In genomic region chr13:111294965-111295494, GRCm38 (mm10) we compare ENCODE assay signal across 29 mouse cellular contexts. TPM values are rescaled to one million over a fixed set of nuclear protein-coding genes. Genes with fewer than 3 reads are reported as not detected.
DNase-seq lines count a peak whose midpoint lies in the region; ATAC-seq and TF ChIP-seq lines count a peak whose summit lies in the region.
"Had no signal": no experiment of that assay in that cellular context is flagged by ENCODE, and none has a peak within 500 bp of the region (broad histone marks: within the 10 kb centered on the region; RNA-seq: fewer than 3 reads in every experiment).

No protein-coding gene starts in this region.

- peak overlapping the region; percentile 57 for H3K27ac ChIP-seq in heart, embryonic 16.5 days (ENCODE audit: low read length)
- H3K27ac ChIP-seq in lung, embryonic 14.5 days (ENCODE audit: low read depth): peak overlapping the region; percentile 48
- no peak overlapping the region for H3K27ac ChIP-seq in stomach, embryonic 15.5 days
- H3K27ac ChIP-seq: forebrain, embryonic 10.5 days; hindbrain, embryonic 13.5 days; neural tube, embryonic 15.5 days had no signal

- H3K9me3 ChIP-seq in heart, embryonic 16.5 days (replicated peaks; ENCODE audit: control insufficient read depth, low read length): no peaks in the 10 kb centered on the region
- H3K9me3 ChIP-seq in lung, embryonic 14.5 days (ENCODE audit: low read depth, low read length): no peaks in the 10 kb centered on the region
- H3K9me3 ChIP-seq in stomach, embryonic 15.5 days: no peaks in the 10 kb centered on the region
- H3K9me3 ChIP-seq: forebrain, embryonic 10.5 days; G1E; hindbrain, embryonic 13.5 days; limb, embryonic 13.5 days; neural tube, embryonic 15.5 days had no signal

- WGBS in heart, embryonic 16.5 days: 42% methylated on average over 4 of the region's 4 CpGs
- 32% methylated on average over 4 of the region's 4 CpGs for WGBS in lung, embryonic 14.5 days
- WGBS in stomach, embryonic 15.5 days: 32% methylated on average over 4 of the region's 4 CpGs

- peak; percentile 35; the same call in 1 of the 2 replicates for ATAC-seq in heart, embryonic 16.5 days (replicated peaks; ENCODE audit: extremely low read depth, insufficient read depth, low FRiP score)
- no peak for ATAC-seq in lung, embryonic 14.5 days (ENCODE audit: insufficient read depth)
- peak; percentile 68; the same call in 1 of the 2 replicates for ATAC-seq in stomach, embryonic 15.5 days (ENCODE audit: insufficient read depth, low FRiP score, low read depth)
- ATAC-seq: forebrain, postnatal 0 days; inflammation-experienced regulatory T-cells, adult 6 months; midbrain, embryonic 16.5 days had no signal

- no peak overlapping the region for H3K4me3 ChIP-seq in heart, embryonic 16.5 days (ENCODE audit: low read length)
- no peak overlapping the region for H3K4me3 ChIP-seq in lung, embryonic 14.5 days (ENCODE audit: low read depth, low read length)
- H3K4me3 ChIP-seq in stomach, embryonic 15.5 days (replicated peaks): no peak overlapping the region
- H3K4me3 ChIP-seq: forebrain, embryonic 10.5 days; hindbrain, embryonic 13.5 days; limb, embryonic 13.5 days; neural tube, embryonic 15.5 days had no signal

- peaks cover 18% of the 10 kb centered on the region for H3K4me1 ChIP-seq in heart, embryonic 16.5 days (ENCODE audit: control insufficient read depth, insufficient read depth, low read length)
- H3K4me1 ChIP-seq in lung, embryonic 14.5 days (ENCODE audit: insufficient read depth): peaks cover 15% of the 10 kb centered on the region
- H3K4me1 ChIP-seq in stomach, embryonic 15.5 days: 0 out of 2 replicates have a peak, but pooled peaks cover 10% of the 10 kb centered on the region
- H3K4me1 ChIP-seq: forebrain, embryonic 10.5 days had no signal

- intact Hi-C loops in heart, postnatal 14 days (cut with DNase I): no loop called here
- intact Hi-C loops in heart, postnatal 36 days (cut with DNase I): no loop called here

- no peak for TF ChIP-seq CTCF in lung, embryonic 14.5 days (IDR thresholded peaks at IDR 0.05; ENCODE audit: low read depth)

- H3K9ac ChIP-seq in heart, embryonic 16.5 days (ENCODE audit: low read length): no peak overlapping the region
- H3K9ac ChIP-seq in lung, embryonic 14.5 days: no peak overlapping the region
- no peak overlapping the region for H3K9ac ChIP-seq in stomach, embryonic 15.5 days
- H3K9ac ChIP-seq: forebrain, postnatal 0 days; hindbrain, embryonic 13.5 days; limb, embryonic 13.5 days; neural tube, embryonic 15.5 days had no signal

- H3K27me3 ChIP-seq in heart, embryonic 16.5 days (ENCODE audit: control insufficient read depth, insufficient read depth, low read length): no peaks in the 10 kb centered on the region
- no peaks in the 10 kb centered on the region for H3K27me3 ChIP-seq in lung, embryonic 14.5 days (ENCODE audit: insufficient read depth, low read length)
- H3K27me3 ChIP-seq in stomach, embryonic 15.5 days (replicated peaks): no peaks in the 10 kb centered on the region
- H3K27me3 ChIP-seq: hindbrain, embryonic 13.5 days; limb, embryonic 13.5 days; neural tube, embryonic 15.5 days had no signal

- DNase-seq in heart, adult 11 months: peak; percentile 9
- no peak for DNase-seq in heart, postnatal 14 days
- DNase-seq in heart, postnatal 36 days: no peak
- peak; percentile 60 for DNase-seq in lung, embryonic 14.5 days
- DNase-seq in lung, postnatal 10 days: no peak
- no peak for DNase-seq in retina, postnatal 1 day
- DNase-seq: adrenal gland, postnatal 14 days; cerebellum, postnatal 10 days; embryo, embryonic 11 days; forebrain, postnatal 0 days; kidney, postnatal 10 days; lung, postnatal 36 days; right cerebral cortex, postnatal 25 days had no signal

- H3K36me3 ChIP-seq in heart, embryonic 16.5 days (ENCODE audit: control insufficient read depth, insufficient read depth): no peaks in the 10 kb centered on the region
- H3K36me3 ChIP-seq in lung, embryonic 14.5 days (ENCODE audit: insufficient read depth): no peaks in the 10 kb centered on the region
- H3K36me3 ChIP-seq in stomach, embryonic 15.5 days: no peaks in the 10 kb centered on the region
- H3K36me3 ChIP-seq: forebrain, embryonic 10.5 days; G1E; hindbrain, embryonic 13.5 days; limb, embryonic 13.5 days; neural tube, embryonic 15.5 days had no signal

- H3K4me2 ChIP-seq in heart, embryonic 16.5 days (ENCODE audit: low read depth, low read length): no peak overlapping the region
- H3K4me2 ChIP-seq in lung, embryonic 14.5 days: no peak overlapping the region
- no peak overlapping the region for H3K4me2 ChIP-seq in stomach, embryonic 15.5 days
- H3K4me2 ChIP-seq: hindbrain, embryonic 13.5 days; limb, embryonic 13.5 days; neural tube, embryonic 15.5 days had no signal

RNA-seq across cellular contexts. Expression of gene Actbl2, which starts 40.2 kb away (rescaled TPM):
- not detected for total RNA-seq in heart, postnatal 14 days (2021)
- polyA plus RNA-seq in heart, embryonic 16.5 days (2015; fragmentation: Nextera tagmentation; extraction: Ambion mirVana): not detected in 2 replicates
- not detected for total RNA-seq in heart, postnatal 36 days (2021)
- not detected in 2 replicates for polyA plus RNA-seq in lung, embryonic 14.5 days (2014; fragmentation: Nextera tagmentation; extraction: Ambion mirVana)
- 0.06 TPM in 1 of 2 replicates, not detected in the other for polyA plus RNA-seq in stomach, embryonic 15.5 days (2015; fragmentation: Nextera tagmentation; extraction: Ambion mirVana)
- total RNA-seq: adrenal gland, postnatal 14 days; forebrain, postnatal 0 days; gastrocnemius, adult 18-20 months; gastrocnemius, postnatal 4 days; layer of hippocampus, adult 18-20 months; layer of hippocampus, postnatal 25 days; left cerebral cortex, postnatal 14 days; megakaryocyte-erythroid progenitor cell, adult 5-6 weeks had no signal
- polyA plus RNA-seq: forebrain, embryonic 10.5 days; forebrain, postnatal 0 days; G1E; hindbrain, embryonic 13.5 days; limb, embryonic 13.5 days; midbrain, embryonic 16.5 days; neural tube, embryonic 15.5 days; spleen, adult 2 months had no signal

Comparison
In these comparisons a context has a peak if more than half of its experiments do, and no peak if none do; other contexts are left out.
1. DNase-seq: peak in heart, adult 11 months (single experiment) and lung, embryonic 14.5 days (single experiment); none in heart, postnatal 14 days (0 of 2), heart, postnatal 36 days (0 of 2), lung, postnatal 10 days (single experiment) and retina, postnatal 1 day (single experiment).